In genomic region chr13:22036149-22036956, GRCm38 (mm10) we compare ENCODE assay signal across 8 mouse cellular contexts. TPM values are rescaled to one million over a fixed set of nuclear protein-coding genes. Genes with fewer than 3 reads are reported as not detected.
DNase-seq lines count a peak whose midpoint lies in the region; TF ChIP-seq lines count a peak whose summit lies in the region.

No protein-coding gene starts in this region.

- peaks cover 4% of the 10 kb centered on the region for H3K4me1 ChIP-seq in testis, adult 2 months (ENCODE audit: control insufficient read depth, insufficient read depth, low read length)

- H3K36me3 ChIP-seq in testis, adult 2 months (ENCODE audit: control insufficient read depth, insufficient read depth, low read length), result no peaks in the 10 kb centered on the region
- no peaks in the 10 kb centered on the region for H3K36me3 ChIP-seq in myocyte (ENCODE audit: control insufficient read depth, insufficient read depth)

- peak overlapping the region; percentile 79 for H3K4me2 ChIP-seq in myocyte (ENCODE audit: low read depth)

- H3K79me2 ChIP-seq in myocyte (ENCODE audit: control insufficient read depth, insufficient read depth), result no peaks in the 10 kb centered on the region

- no peak overlapping the region for H3ac ChIP-seq in myocyte (ENCODE audit: control insufficient read depth, insufficient read length)

- H3K4me3 ChIP-seq in testis, adult 2 months (ENCODE audit: control insufficient read depth, low read depth, low read length), result peak overlapping the region; percentile 18; the same call in 1 of the 2 replicates
- peak overlapping the region; percentile 41 for H3K4me3 ChIP-seq in myocyte

- DNase-seq in testis, postnatal 10 days (ENCODE audit: low spot score), result no peak
- DNase-seq in embryo, embryonic 10 days (ENCODE audit: low spot score), result peak; percentile 72
- DNase-seq in induced T-regulatory cell, adult 2 months (ENCODE audit: low read depth), result peak; percentile 69
- no peak for DNase-seq in urinary bladder, postnatal 25 days (ENCODE audit: low spot score)
- no peak for DNase-seq in layer of hippocampus, postnatal 10 days (ENCODE audit: low spot score in 2 of 2)
- DNase-seq in adrenal gland, postnatal 14 days, result no peak

- TF ChIP-seq CTCF in testis, adult 2 months (IDR thresholded peaks at IDR 0.05; ENCODE audit: control insufficient read depth, insufficient read depth, insufficient replicate concordance, low read depth, low read length), result no peak

- TF ChIP-seq POLR2A in testis, adult 2 months (IDR thresholded peaks at IDR 0.05; ENCODE audit: control insufficient read depth, low read depth, low read length), result no peak
- TF ChIP-seq POLR2A in myocyte (IDR thresholded peaks at IDR 0.05; ENCODE audit: insufficient read length, low read depth), result no peak

- peak overlapping the region; percentile 53; the same call in 1 of the 2 replicates for H3K27ac ChIP-seq in testis, adult 2 months (ENCODE audit: control insufficient read depth, insufficient read depth, low read depth, low read length)

- H3K27me3 ChIP-seq in testis, adult 2 months (ENCODE audit: control insufficient read depth, insufficient read depth, low read length), result no peaks in the 10 kb centered on the region
- no peaks in the 10 kb centered on the region for H3K27me3 ChIP-seq in myocyte (ENCODE audit: control insufficient read depth, insufficient read depth, insufficient read length)

TF ChIP-seq in myocyte, 11 proteins besides CTCF, POLR2A, EP300 and RAD21:
- TF ChIP-seq SRF (IDR thresholded peaks at IDR 0.05; ENCODE audit: control insufficient read depth, insufficient read length, low read depth) (no peak), TCF3 (IDR thresholded peaks at IDR 0.05; ENCODE audit: insufficient read length, low read depth) (no peak), POLR2AphosphoS2 (IDR thresholded peaks at IDR 0.05; ENCODE audit: insufficient read length, low read depth) (peak; percentile 34)

RNA-seq across cellular contexts. Expression of gene Hist1h2bk, which starts 0.7 kb away (rescaled TPM):
- 10.0 and 11.3 TPM in 2 replicates for polyA plus RNA-seq in testis, adult 2 months (2012; rRNA removed)
- polyA plus RNA-seq in myocyte (2012; fragmentation: generic; extraction: Trizol), result 8.2 TPM
- 10 to 100 TPM; 73.9 to 80.0 TPM for total RNA-seq in layer of hippocampus, postnatal 10 days (2021)
- total RNA-seq in adrenal gland, postnatal 14 days (2021), result 207 and 301 TPM in 2 replicates

RNA-seq across cellular contexts. Expression of gene Hist1h2ah, which starts 1.0 kb away (rescaled TPM):
- 1.8 and 3.7 TPM in 2 replicates for polyA plus RNA-seq in testis, adult 2 months (2012; rRNA removed)
- 2.2 TPM for polyA plus RNA-seq in myocyte (2012; fragmentation: generic; extraction: Trizol)
- total RNA-seq in layer of hippocampus, postnatal 10 days (2021), result 10 to 100 TPM; 64.1 to 78.6 TPM
- 203 and 342 TPM in 2 replicates for total RNA-seq in adrenal gland, postnatal 14 days (2021)

RNA-seq across cellular contexts. Expression of gene Hist1h4i, which starts 4.8 kb away (rescaled TPM):
- 3.7 and 6.6 TPM in 2 replicates for polyA plus RNA-seq in testis, adult 2 months (2012; rRNA removed)
- polyA plus RNA-seq in myocyte (2012; fragmentation: generic; extraction: Trizol), result 31.0 TPM
- total RNA-seq in layer of hippocampus, postnatal 10 days (2021), result 10 to 100 TPM; 51.2 to 53.7 TPM
- 104 and 144 TPM in 2 replicates for total RNA-seq in adrenal gland, postnatal 14 days (2021)

RNA-seq across cellular contexts. Expression of gene Hist1h2ag, which starts 6.4 kb away (rescaled TPM):
- polyA plus RNA-seq in testis, adult 2 months (2012; rRNA removed), result 4.8 and 6.5 TPM in 2 replicates
- 4.1 TPM for polyA plus RNA-seq in myocyte (2012; fragmentation: generic; extraction: Trizol)
- 10 to 100 TPM; 33.8 to 36.8 TPM for total RNA-seq in layer of hippocampus, postnatal 10 days (2021)
- 114 and 174 TPM in 2 replicates for total RNA-seq in adrenal gland, postnatal 14 days (2021)

RNA-seq across cellular contexts. Expression of gene Hist1h2bj, which starts 6.7 kb away (rescaled TPM):
- 7.9 and 8.5 TPM in 2 replicates for polyA plus RNA-seq in testis, adult 2 months (2012; rRNA removed)
- polyA plus RNA-seq in myocyte (2012; fragmentation: generic; extraction: Trizol), result 3.4 TPM
- total RNA-seq in layer of hippocampus, postnatal 10 days (2021), result 10 to 100 TPM; 29.4 to 36.1 TPM
- total RNA-seq in adrenal gland, postnatal 14 days (2021), result 118 and 165 TPM in 2 replicates

Comparison
In these comparisons a context has a peak if more than half of its experiments do, and no peak if none do; other contexts are left out.
1. DNase-seq: peak in embryo, embryonic 10 days (single experiment) and induced T-regulatory cell, adult 2 months (single experiment); none in testis, postnatal 10 days (single experiment), urinary bladder, postnatal 25 days (single experiment), layer of hippocampus, postnatal 10 days (0 of 2) and adrenal gland, postnatal 14 days (single experiment).